Mouse (Mus musculus) left cerebral cortex, adult 11 months (tissue): ENCODE results near the gene Ypel5.
A peak's percentile ranks its signal among the peaks of the same experiment; 100 is the strongest.

Source experiments
- DNase-seq: peaks from one replicate; pipeline ENCODE4 v3.0.0; 2022; ENCODE audit warnings: low spot score

The Ypel5 gene

GRCm38 (mm10) chr17:72844393-72844792 lies 8.1 kb downstream of the Ypel5 start:
- no peak for DNase-seq

GRCm38 (mm10) chr17:72844949-72845490 lies 8.8 kb downstream of the Ypel5 start:
- no peak for DNase-seq

GRCm38 (mm10) chr17:72845521-72845920 lies 9.3 kb downstream of the Ypel5 start:
- DNase-seq: no peak

- DNase-seq: no peak
These were observed 19.0 kb downstream of the Ypel5 start for GRCm38 (mm10) chr17:72855298-72855697.

GRCm38 (mm10) chr17:72857677-72858633 lies 21.7 kb downstream of the Ypel5 start:
- peak; percentile 42 for DNase-seq

- DNase-seq: no peak
These were observed 27.0 kb downstream of the Ypel5 start for GRCm38 (mm10) chr17:72863226-72863625.

GRCm38 (mm10) chr17:72866624-72867245 lies 30.5 kb downstream of the Ypel5 start:
- no peak for DNase-seq

GRCm38 (mm10) chr17:72868181-72868580 lies 31.9 kb downstream of the Ypel5 start:
- DNase-seq: no peak

GRCm38 (mm10) chr17:72878979-72879378 lies 42.7 kb downstream of the Ypel5 start:
- DNase-seq: no peak

- DNase-seq: no peak
These were observed 43.9 kb downstream of the Ypel5 start for GRCm38 (mm10) chr17:72880156-72880555.

GRCm38 (mm10) chr17:72881051-72881450 lies 44.8 kb downstream of the Ypel5 start:
- DNase-seq: no peak

- DNase-seq: no peak
These were observed 45.6 kb downstream of the Ypel5 start for GRCm38 (mm10) chr17:72881804-72882203.

GRCm38 (mm10) chr17:72889556-72890397 lies 53.5 kb downstream of the Ypel5 start:
- peak; percentile 79 for DNase-seq

GRCm38 (mm10) chr17:72890398-72890898 lies 54.2 kb downstream of the Ypel5 start:
- no peak for DNase-seq

GRCm38 (mm10) chr17:72891556-72891955 lies 55.3 kb downstream of the Ypel5 start:
- no peak for DNase-seq

GRCm38 (mm10) chr17:72895506-72895905 lies 59.3 kb downstream of the Ypel5 start:
- no peak for DNase-seq

GRCm38 (mm10) chr17:72897076-72897475 lies 60.8 kb downstream of the Ypel5 start:
- no peak for DNase-seq

GRCm38 (mm10) chr17:72897961-72898360 lies 61.7 kb downstream of the Ypel5 start:
- no peak for DNase-seq

- DNase-seq: no peak
These were observed 62.5 kb downstream of the Ypel5 start for GRCm38 (mm10) chr17:72898775-72899174.
